Mouse (Mus musculus) neural tube, embryonic 13.5 days (tissue): ENCODE data around the gene Gipc1. TPM values are rescaled to one million over a fixed set of nuclear protein-coding genes. Genes with fewer than 3 reads are reported as not detected.

Experiments
- ATAC-seq: fragments of 200-750 bp; cut with Nextera tagmentation; 2 replicates; pipeline ENCODE4 v1.8.0; 2017; ENCODE audit warnings: low read depth, mild to moderate bottlenecking, moderate TSS enrichment, moderate library complexity
- H3K27ac ChIP-seq: fragments of 300-500 bp; sonication (generic); replicated peaks from 2 replicates; pipeline ENCODE4 v1.5.1; 2015; ENCODE audit warnings: moderate library complexity, mild to moderate bottlenecking, inconsistent platforms
- H3K27me3 ChIP-seq: fragments of 300-500 bp; sonication (generic); 2 replicates; pipeline ENCODE4 v1.6.1; 2015; ENCODE audit warnings: mild to moderate bottlenecking, inconsistent platforms
- H3K36me3 ChIP-seq: fragments of 300-500 bp; sonication (generic); 2 replicates; pipeline ENCODE4 v1.6.1; 2015; ENCODE audit warnings: mild to moderate bottlenecking, inconsistent platforms
- H3K4me1 ChIP-seq: fragments of 300-500 bp; sonication (generic); replicated peaks from 2 replicates; pipeline ENCODE4 v1.6.1; 2015; ENCODE audit warnings: inconsistent platforms
- H3K4me2 ChIP-seq: fragments of 300-500 bp; sonication (generic); 2 replicates; pipeline ENCODE4 v1.6.1; 2015; ENCODE audit warnings: inconsistent platforms, mild to moderate bottlenecking, moderate library complexity
- H3K4me3 ChIP-seq: fragments of 300-500 bp; sonication (generic); 2 replicates; pipeline ENCODE4 v1.5.1; 2015; ENCODE audit warnings: mild to moderate bottlenecking, inconsistent platforms
- H3K9ac ChIP-seq: fragments of 300-500 bp; sonication (generic); 2 replicates; pipeline ENCODE4 v1.6.1; 2015; ENCODE audit warnings: moderate library complexity, mild to moderate bottlenecking, inconsistent platforms
- H3K9me3 ChIP-seq: fragments of 300-500 bp; sonication (generic); 2 replicates; pipeline ENCODE4 v1.6.1; 2016; ENCODE audit warnings: inconsistent platforms
- WGBS: fragments of 180-500 bp; shearing (Covaris S2); methylation state at CpG from one replicate; pipeline ENCODE4 v1.1.7; 2015; 5-methylcytosine and 5-hydroxymethylcytosine counted together
- polyA plus RNA-seq: library from polyadenylated mRNA; unstranded; fragments of >200 nt; fragmentation: Nextera tagmentation; extraction: Ambion mirVana; gene quantifications from 2 replicates; pipeline ENCODE4 v1.2.1, GENCODE M21; 2015

Gipc1 gene
- polyA plus RNA-seq, 1 experiment from 2014 or later: 149 TPM

DNA sequence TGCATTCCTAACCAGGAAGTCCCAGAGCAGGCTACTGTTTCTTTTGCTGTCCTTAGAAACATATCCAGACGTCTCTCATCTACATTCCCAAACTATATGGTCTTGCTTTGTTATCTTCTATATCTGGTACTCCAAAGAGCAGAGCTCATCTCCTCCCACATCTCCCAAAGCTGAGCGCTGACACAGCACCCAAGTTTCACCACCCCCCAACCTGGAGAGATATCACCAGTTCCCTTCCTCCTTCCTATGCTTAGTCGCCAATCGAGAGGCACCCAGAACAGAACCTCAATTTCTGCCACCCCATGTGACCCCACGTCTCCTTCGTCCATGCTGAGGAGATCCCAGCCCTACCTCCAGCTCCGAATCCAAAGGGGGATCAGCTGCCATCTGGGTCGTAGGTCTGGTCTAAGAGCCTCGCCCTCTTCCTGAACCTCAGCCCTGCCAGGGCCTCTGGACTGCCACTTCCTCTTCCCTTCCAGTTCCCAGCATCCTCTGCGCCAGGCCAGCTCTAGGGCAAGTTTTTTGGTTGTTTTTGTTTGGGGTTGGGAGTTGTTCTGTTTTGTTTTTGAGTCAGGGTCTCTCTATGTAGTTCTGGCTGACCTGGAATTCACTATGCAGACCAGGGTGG lies 41.2 kb downstream of the Gipc1 start:
- Histone ChIP-seq H3K27ac (no peak overlapping the region), H3K27me3 (no peaks in the 10 kb centered on the region), H3K9ac (no peak overlapping the region), H3K36me3 (peaks cover 33% of the 10 kb centered on the region), H3K4me1 (peaks cover 23% of the 10 kb centered on the region), H3K4me3 (no peak overlapping the region), H3K9me3 (no peaks in the 10 kb centered on the region), H3K4me2 (no peak overlapping the region)
- ATAC-seq: no peak
- 84% methylated on average over 10 of the region's 10 CpGs for WGBS

DNA sequence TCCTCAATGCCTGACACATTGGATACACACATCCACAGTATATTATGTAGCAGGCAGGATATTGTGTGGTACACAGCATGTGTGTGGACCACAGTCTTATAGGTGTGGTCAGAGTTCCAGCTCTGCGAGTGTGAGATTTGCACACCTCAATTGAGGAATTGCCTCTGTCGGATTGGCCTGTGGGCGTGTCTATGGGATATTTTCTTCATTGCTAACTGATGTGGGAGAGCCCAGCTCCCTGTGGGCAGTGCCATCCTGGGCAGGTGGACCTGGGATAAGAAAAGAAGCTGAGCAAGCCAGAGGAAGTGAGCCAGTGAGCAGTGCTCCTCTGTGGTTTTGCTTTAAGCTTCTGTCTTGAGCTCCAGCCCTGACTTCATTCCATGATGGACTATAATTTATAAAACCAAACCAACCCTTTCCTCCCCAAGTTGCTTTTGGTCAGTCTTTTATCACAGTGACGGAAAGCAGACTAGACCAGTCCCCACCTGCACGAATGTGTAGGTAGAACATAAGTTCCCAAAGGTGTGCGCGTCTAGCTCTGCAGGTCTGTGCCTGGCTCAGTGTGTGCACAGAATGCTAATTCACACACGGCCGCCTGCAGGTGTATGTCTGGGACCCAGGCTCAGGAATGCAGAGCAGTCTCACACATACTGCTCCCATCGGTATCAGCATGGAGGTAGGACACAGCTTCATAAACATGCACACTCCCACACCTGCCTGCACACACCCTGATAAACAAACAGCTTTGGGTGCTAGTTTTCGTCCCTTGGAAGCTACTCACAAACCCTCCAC lies 42.1 kb downstream of the Gipc1 start:
- ATAC-seq: no peak

DNA sequence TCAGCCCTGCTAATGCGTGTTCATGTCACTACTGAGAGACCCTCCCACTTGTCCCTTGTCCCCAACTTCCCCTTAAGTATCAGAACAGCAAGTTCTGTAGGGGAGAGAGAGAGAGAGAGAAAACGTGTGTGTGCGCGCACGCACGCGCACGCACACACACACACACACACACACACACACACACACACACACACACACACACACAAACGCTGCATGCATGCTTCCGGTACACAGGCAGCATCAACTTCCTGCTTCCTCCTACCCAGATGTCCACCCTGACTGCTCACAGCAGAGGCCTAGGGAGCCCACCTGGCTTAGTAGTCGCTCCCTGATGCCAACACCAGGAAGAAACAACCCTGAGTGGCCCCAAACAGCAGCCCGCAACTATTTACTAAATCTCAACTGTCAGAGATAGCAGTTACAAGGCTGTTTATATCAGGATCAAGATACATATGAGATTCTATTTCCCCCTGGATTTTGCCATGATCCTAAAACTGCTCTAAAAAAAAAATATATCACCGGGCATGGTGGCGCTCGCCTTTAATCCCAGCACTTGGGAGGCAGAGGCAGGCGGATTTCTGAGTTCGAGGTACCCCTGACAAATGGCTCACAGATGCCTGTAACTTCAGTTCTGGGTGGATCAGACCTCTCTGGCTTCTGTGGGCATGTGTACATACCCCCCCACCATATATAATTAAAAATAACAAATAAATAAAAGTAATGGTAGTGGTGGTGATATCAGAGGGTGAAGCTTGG lies 43.1 kb downstream of the Gipc1 start:
- peaks cover 35% of the 10 kb centered on the region for H3K4me1 ChIP-seq
- H3K4me2 ChIP-seq: no peak overlapping the region
- H3K27ac ChIP-seq: no peak overlapping the region
- no peak for ATAC-seq
- no peaks in the 10 kb centered on the region for H3K27me3 ChIP-seq
- 93% methylated on average over 16 of the region's 17 CpGs for WGBS
- H3K9ac ChIP-seq: no peak overlapping the region
- no peaks in the 10 kb centered on the region for H3K9me3 ChIP-seq
- H3K36me3 ChIP-seq: peaks cover 22% of the 10 kb centered on the region
- H3K4me3 ChIP-seq: no peak overlapping the region

More for the DNA sequence above, 42.1 kb downstream of the Gipc1 start:
- Histone ChIP-seq H3K4me3 (no peak overlapping the region), H3K36me3 (peaks cover 31% of the 10 kb centered on the region), H3K4me2 (no peak overlapping the region), H3K9ac (no peak overlapping the region), H3K27ac (no peak overlapping the region), H3K27me3 (no peaks in the 10 kb centered on the region), H3K4me1 (peaks cover 27% of the 10 kb centered on the region), H3K9me3 (no peaks in the 10 kb centered on the region)
- WGBS: 88% methylated on average over 11 of the region's 11 CpGs

DNA sequence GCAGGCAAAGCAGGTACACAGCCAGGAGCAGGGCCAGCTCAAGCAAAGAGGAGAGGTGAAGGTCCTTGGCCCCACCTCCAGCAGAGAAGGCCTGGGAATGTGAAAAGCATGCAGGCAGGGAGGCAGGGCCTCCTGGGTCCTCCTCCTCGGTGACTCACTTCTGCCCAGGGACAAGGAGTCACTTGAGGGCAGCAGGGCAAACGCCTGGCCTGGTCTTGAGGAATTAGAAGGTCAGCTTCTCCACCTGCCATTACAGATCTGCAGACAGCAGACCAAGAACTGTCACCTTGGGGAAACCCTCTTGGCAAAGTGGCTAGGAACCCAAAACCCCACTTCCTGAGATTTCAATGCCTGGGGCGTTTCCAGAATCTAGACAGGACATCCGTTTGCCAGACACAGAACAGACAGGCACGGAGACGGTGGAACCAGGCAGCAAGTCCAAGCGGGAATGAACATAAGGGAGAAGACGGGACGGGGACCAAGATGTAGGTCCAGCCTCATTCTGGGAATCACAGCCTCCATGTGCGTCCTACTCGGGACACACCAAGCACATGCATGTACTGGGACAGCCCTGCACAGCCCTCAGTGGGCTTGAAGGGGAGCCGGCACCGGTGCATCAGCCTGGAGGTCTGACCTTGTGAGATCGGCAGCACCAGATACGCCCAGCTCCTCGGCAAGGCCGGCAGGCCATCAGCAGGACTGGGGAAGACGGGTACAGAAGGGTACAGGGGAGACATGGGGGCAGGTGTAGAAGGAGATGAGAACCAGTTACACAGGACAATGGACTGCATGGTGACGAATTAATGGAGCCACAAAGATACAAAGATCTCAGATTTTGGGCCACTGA lies 45.1 kb downstream of the Gipc1 start:
- H3K9me3 ChIP-seq: no peaks in the 10 kb centered on the region
- ATAC-seq: no peak

DNA sequence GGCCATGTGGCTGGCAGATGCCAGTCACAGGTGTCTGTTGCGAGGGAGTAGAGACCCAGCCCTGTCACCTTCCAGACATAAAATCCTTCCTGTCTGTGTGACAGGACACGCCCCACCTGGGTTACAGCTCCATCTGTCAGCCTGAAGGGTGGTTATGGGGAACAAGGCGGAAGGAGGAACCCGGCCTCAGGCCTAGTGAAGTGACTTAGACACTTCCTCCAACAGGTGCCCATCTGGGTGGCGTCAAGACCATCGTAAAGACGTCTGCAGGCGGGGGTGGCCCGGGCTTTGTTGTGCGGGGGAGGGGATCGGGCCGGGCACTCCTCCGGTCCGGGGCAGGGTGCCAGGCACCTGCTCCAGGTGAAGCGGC lies 45.8 kb downstream of the Gipc1 start:
- no peaks in the 10 kb centered on the region for H3K9me3 ChIP-seq
- H3K9ac ChIP-seq: peak overlapping the region; percentile 95
- peak overlapping the region; percentile 71 for H3K27ac ChIP-seq
- peaks cover 35% of the 10 kb centered on the region for H3K4me1 ChIP-seq
- H3K4me2 ChIP-seq: peak overlapping the region; percentile 96
- H3K36me3 ChIP-seq: no peaks in the 10 kb centered on the region
- no peaks in the 10 kb centered on the region for H3K27me3 ChIP-seq
- ATAC-seq: peak; percentile 33
- WGBS: 3% methylated on average over 15 of the region's 15 CpGs
- peak overlapping the region; percentile 92 for H3K4me3 ChIP-seq

More for the DNA sequence above, 45.1 kb downstream of the Gipc1 start:
- H3K27me3 ChIP-seq: no peaks in the 10 kb centered on the region
- H3K4me1 ChIP-seq: peaks cover 35% of the 10 kb centered on the region
- WGBS: 66% methylated on average over 19 of the region's 19 CpGs
- peak overlapping the region; percentile 92 for H3K4me3 ChIP-seq
- H3K27ac ChIP-seq: peak overlapping the region; percentile 71; the same call in 1 of the 2 replicates
- peak overlapping the region; percentile 96 for H3K4me2 ChIP-seq
- H3K36me3 ChIP-seq: peaks cover 2% of the 10 kb centered on the region
- H3K9ac ChIP-seq: peak overlapping the region; percentile 95

DNA sequence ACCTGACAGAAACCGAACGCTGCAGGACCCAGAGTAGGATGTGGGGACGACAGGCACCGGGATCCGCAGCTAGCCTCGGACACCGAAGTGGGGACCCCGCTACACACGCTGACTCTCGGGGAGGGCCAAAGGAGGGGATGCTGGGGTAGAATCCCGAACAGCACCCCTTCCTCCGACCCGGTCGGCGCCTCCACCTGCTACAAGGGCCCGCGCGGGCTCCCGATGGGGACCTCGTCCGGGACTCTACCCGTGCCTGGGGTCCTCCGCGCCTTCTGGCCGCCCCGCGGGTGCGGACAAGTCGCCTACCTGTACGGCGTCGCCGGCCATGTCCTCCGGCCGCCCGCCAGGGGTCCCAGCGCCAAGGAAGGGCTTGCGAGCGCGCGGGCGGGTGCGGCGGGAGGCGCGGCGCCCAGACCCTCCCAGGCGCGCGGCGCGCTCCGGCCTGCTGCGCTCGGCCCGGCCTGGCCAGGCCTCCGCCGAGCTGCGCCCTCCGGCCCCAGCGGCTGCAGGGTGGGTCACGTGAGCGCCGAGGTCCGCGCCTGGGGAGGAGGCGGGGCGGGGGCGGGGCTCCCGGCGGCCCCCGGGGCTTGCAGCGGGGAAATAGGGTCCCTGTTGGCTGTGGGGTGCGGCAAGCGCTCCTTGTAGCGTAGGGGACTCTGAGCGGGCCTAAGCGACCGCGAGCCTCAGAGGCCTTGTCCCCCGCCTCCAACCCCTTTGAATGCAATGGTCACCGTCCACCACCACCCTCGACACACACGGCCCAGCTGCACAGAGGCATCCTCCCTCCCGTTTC lies 46.4 kb downstream of the Gipc1 start, which contains the start of gene Pkn1:
TSS of gene Pkn1 (minus strand) at position 519 of the 793 bp plus-strand sequence.
- 0% methylated on average over 48 of the region's 85 CpGs for WGBS
- H3K4me3 ChIP-seq: peak within 1 kb of the TSS; percentile 92
- no peaks in the 10 kb centered on the region for H3K36me3 ChIP-seq
- no peaks in the 10 kb centered on the region for H3K27me3 ChIP-seq
- H3K4me1 ChIP-seq: peaks cover 35% of the 10 kb centered on the region
- peak within 1 kb of the TSS; percentile 95 for H3K9ac ChIP-seq
- H3K27ac ChIP-seq: peak within 1 kb of the TSS; percentile 71
- H3K4me2 ChIP-seq: peak within 1 kb of the TSS; percentile 96
- ATAC-seq: peak; percentile 89
- H3K9me3 ChIP-seq: no peaks in the 10 kb centered on the region

DNA sequence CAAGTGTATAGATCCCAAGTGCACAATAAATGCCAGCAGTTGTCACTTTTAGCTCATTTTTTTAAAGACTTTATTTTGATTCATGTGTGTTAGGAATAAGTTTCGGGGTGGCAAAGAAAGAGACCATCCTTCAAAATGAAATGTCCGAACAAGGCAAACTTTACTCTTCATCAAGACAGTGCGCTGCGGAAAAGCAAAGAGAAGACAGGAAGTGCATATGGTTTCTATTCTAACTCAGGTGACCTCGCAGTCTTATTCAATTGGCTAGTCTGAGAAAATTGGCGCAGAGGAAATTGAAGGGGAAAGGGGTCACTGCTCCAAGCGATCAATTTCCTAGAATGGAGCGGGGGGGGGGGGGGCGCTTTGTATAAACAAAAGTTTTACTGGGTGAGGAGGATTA lies 47.1 kb downstream of the Gipc1 start:
- Histone ChIP-seq H3K27me3 (no peaks in the 10 kb centered on the region), H3K4me1 (peaks cover 35% of the 10 kb centered on the region), H3K36me3 (no peaks in the 10 kb centered on the region), H3K4me2 (peak overlapping the region; percentile 96), H3K9ac (peak overlapping the region; percentile 95), H3K4me3 (peak overlapping the region; percentile 92), H3K27ac (peak overlapping the region; percentile 71; the same call in 1 of the 2 replicates), H3K9me3 (no peaks in the 10 kb centered on the region)
- WGBS: 54% methylated on average over 9 of the region's 9 CpGs
- ATAC-seq: no peak

DNA sequence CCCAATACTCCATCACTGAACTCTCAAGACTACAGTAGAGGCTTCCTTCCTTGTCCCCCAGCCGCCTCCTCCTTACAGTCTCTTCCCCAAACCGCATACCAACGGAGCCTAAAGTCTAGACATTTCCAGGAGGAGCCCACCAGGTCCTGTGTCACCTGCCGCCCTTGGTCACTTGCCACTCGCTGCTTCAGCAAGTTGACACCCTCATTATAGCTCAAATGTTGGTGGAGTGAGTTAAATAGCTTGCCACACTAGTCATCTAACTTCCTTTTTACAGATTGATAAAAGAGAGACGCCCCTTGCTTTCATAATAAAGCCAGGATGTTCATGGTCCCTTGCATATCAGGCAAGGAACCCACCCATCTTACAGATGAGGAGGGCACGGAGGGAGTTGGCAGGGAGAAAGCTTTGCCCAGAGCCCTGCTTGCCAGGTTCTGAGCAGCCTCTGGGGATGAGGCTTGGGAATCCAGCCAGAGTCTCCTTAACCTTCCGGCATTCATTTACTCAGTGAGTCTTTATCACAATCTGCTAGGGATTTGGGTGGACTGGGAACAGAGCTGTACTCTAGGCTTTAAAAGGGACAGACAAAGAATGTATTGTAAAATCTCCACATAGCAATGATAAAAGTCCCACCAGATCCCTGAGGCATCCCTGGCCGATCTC lies 48.1 kb downstream of the Gipc1 start:
- no peak overlapping the region for H3K27ac ChIP-seq
- peaks cover 35% of the 10 kb centered on the region for H3K4me1 ChIP-seq
- 80% methylated on average over 9 of the region's 9 CpGs for whole genome bisulfite sequencing
- H3K9me3 ChIP-seq: no peaks in the 10 kb centered on the region
- no peaks in the 10 kb centered on the region for H3K36me3 ChIP-seq
- H3K9ac ChIP-seq: no peak overlapping the region
- ATAC-seq: no peak
- H3K4me3 ChIP-seq: no peak overlapping the region
- no peak overlapping the region for H3K4me2 ChIP-seq
- H3K27me3 ChIP-seq: no peaks in the 10 kb centered on the region

DNA sequence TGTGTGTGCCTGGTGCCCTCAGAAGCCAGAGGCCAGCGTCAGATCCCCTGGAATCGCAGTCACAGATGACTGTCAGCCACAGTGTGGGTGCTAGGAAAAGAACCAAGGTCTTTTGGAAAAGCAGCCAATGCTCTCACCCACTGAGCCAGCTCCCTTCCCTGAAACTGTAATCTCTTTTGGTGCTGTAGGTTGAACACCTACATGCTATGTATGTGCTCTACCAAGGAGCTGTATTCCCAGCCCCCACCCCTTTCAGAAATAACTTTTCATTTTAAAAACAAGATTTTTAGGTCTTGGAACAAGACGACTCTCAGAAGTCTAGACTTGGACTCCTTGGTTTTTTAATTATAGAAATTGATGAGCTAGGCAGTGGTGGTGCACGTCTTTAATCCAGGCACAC lies 50.9 kb downstream of the Gipc1 start:
- H3K4me2 ChIP-seq: no peak overlapping the region
- H3K4me3 ChIP-seq: no peak overlapping the region
- no peaks in the 10 kb centered on the region for H3K36me3 ChIP-seq
- no peaks in the 10 kb centered on the region for H3K9me3 ChIP-seq
- WGBS: 85% methylated on average over 4 of the region's 4 CpGs
- H3K27ac ChIP-seq: no peak overlapping the region
- H3K27me3 ChIP-seq: no peaks in the 10 kb centered on the region
- H3K4me1 ChIP-seq: peaks cover 13% of the 10 kb centered on the region
- ATAC-seq: no peak
- H3K9ac ChIP-seq: no peak overlapping the region

DNA sequence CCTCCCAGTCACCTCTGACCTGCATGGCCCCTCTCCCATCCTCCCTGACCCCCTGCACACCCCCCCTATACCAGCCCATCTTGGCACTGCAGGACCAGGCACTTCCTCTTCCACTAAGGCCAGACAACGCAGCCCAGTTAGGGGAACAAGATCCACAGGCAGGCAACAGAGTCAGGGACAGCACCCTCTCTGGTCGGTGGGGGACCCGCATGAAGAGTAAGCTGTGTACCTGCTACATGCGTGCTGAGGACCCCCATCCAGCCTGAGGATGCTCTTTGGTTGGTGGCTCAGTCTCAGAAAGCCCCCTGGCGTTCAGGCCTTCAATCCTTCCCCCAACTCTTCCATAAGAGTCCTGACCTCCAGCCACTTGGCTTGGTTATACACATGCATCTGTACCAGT lies 53.9 kb downstream of the Gipc1 start:
- Histone ChIP-seq H3K27ac (no peak overlapping the region), H3K4me2 (no peak overlapping the region), H3K9ac (no peak overlapping the region), H3K36me3 (no peaks in the 10 kb centered on the region), H3K4me1 (no peaks in the 10 kb centered on the region), H3K9me3 (no peaks in the 10 kb centered on the region), H3K27me3 (no peaks in the 10 kb centered on the region), H3K4me3 (no peak overlapping the region)
- WGBS: 65% methylated on average over 5 of the region's 5 CpGs
- no peak for ATAC-seq
